Mouse (Mus musculus): ENCODE results near the gene Cyp2c37. TPM values are rescaled to one million over a fixed set of nuclear protein-coding genes. Genes with fewer than 3 reads are reported as not detected.
"Not testable (repeated sequence)": the region's sequence is repeated elsewhere in the genome, so short reads cannot be mapped to it uniquely, and the experiment has no call there.

The Cyp2c37 gene
- polyA plus RNA-seq (2016; fragmentation: Nextera tagmentation; extraction: Ambion mirVana): not detected in 2 replicates

DNA sequence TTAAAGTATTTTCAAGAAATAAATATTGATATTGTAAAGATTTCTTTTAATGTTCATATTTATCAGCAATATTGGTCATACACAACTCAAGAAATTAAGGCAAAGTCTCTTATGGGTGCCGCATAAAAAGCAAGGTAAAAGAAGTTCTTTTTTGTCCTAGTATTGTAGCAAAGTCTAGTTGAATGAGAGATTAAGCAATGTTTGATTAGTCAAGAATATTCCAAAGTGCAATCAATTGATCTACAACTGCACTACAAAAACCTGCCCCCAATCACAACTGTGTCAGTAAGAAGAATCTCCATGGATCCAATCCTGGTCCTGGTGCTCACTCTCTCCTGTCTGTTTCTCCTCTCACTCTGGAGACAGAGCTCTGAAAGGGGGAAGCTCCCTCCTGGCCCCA, at the start of gene Cyp2c37:
Gene Cyp2c37, plus strand, starts transcription at position 285 of the 400 bp plus-strand sequence.
- H3K4me2 ChIP-seq (replicated peaks); ATAC-seq (ENCODE audit: low FRiP score, low read depth); H3K4me1 ChIP-seq; H3K27me3 ChIP-seq (replicated peaks); H3K9me3 ChIP-seq; H3K9ac ChIP-seq; H3K36me3 ChIP-seq; H3K4me3 ChIP-seq; H3K27ac ChIP-seq: not testable (repeated sequence)
- 92% methylated on average over 1 of the region's 1 CpGs for WGBS

DNA sequence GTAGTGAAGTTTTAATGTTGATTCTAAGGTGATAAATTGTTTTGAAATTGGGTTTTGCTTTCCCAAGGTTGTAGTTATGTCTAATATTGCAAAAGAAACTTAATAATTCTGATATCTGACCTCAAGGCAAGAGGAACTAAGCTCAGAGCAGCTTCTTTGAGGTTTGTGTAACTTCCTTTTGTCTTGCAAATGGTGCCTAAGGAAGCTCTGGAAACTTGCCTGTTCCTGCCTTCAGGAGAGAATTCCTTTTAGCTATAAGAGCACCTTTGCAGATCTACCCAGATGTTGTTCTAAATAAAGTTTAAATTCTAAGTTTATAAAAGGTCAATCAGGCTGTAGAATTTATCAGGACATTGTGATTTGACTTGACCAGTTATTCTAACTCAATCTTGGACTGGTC, 31.4 kb upstream of the Cyp2c37 start:
- not testable (repeated sequence) for H3K27ac ChIP-seq; H3K4me3 ChIP-seq; H3K4me1 ChIP-seq; H3K4me2 ChIP-seq (replicated peaks); ATAC-seq (ENCODE audit: low FRiP score, low read depth); H3K27me3 ChIP-seq (replicated peaks); H3K9ac ChIP-seq; H3K36me3 ChIP-seq
- H3K9me3 ChIP-seq: peaks cover 12% of the 10 kb centered on the region; the same call in 1 of the 2 replicates

DNA sequence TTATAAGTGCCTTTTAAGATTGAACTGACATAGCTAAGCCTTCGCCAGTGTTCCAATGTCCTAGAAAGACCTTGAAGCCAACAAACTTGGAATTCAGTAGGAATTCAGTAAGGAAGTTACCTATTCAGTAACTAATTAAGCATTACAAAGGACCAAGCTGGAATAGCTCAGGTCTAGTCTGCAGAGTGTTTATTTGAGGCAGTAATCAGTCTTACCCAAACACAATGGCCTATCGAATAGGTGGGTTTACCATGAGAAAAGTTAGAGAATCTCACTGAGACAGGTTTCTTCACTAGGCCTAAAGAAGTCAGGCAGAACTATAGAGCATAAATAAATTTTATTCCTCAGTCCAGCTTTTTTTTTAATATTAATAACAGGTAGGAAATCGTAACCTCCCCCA, 21.1 kb upstream of the Cyp2c37 start:
- H3K4me2 ChIP-seq (replicated peaks); H3K4me1 ChIP-seq; H3K36me3 ChIP-seq; H3K27me3 ChIP-seq (replicated peaks); H3K27ac ChIP-seq; ATAC-seq (ENCODE audit: low FRiP score, low read depth); H3K9ac ChIP-seq; H3K4me3 ChIP-seq: not testable (repeated sequence)
- 89% methylated on average over 3 of the region's 3 CpGs for WGBS
- peaks cover 15% of the 10 kb centered on the region for H3K9me3 ChIP-seq

DNA sequence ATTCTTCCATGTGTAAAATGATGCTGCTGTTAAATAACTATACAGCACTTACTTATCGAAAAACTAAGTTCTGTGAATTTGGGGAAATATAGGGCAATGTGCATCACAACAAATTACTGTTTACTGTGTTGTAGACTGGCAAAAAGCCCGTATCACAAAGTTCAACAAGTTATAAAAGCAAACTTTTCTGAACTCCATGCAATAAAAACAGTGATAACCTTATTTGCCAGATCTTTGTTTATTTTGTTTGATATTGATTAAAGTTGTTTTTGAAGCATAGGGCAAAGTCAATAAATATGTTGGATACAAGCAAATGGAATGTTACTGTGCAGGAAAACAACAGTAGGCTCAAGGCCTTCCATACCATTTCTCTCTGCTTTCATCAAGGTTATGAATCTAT, 2.8 kb upstream of the Cyp2c37 start:
- WGBS: 76% methylated on average over 2 of the region's 2 CpGs
- Histone ChIP-seq H3K9me3 (no peaks in the 10 kb centered on the region), H3K4me3 (no peak overlapping the region), H3K4me1 (no peaks in the 10 kb centered on the region), H3K9ac (no peak overlapping the region), H3K36me3 (no peaks in the 10 kb centered on the region), H3K27ac (no peak overlapping the region), H3K4me2 (replicated peaks) (no peak overlapping the region), H3K27me3 (replicated peaks) (no peaks in the 10 kb centered on the region)
- no peak for ATAC-seq (ENCODE audit: low FRiP score, low read depth)

Other genes with a start within 250 kb of the Cyp2c37 start
- not detected in 2 replicates for gene Cyp2c40, start 179.6 kb upstream of the Cyp2c37 start, polyA plus RNA-seq (2016; fragmentation: Nextera tagmentation; extraction: Ambion mirVana)
- not detected in 2 replicates for gene Cyp2c69, start 105.6 kb upstream of the Cyp2c37 start, polyA plus RNA-seq (2016; fragmentation: Nextera tagmentation; extraction: Ambion mirVana)
- not detected in 2 replicates for gene Cyp2c54, start 81.4 kb downstream of the Cyp2c37 start, polyA plus RNA-seq (2016; fragmentation: Nextera tagmentation; extraction: Ambion mirVana)
- gene Cyp2c50, start 97.3 kb downstream of the Cyp2c37 start, polyA plus RNA-seq (2016; fragmentation: Nextera tagmentation; extraction: Ambion mirVana): not detected in 2 replicates
- not detected in 2 replicates for gene Cyp2c70, start 194.9 kb downstream of the Cyp2c37 start, polyA plus RNA-seq (2016; fragmentation: Nextera tagmentation; extraction: Ambion mirVana)

Measured in neural tube, embryonic 12.5 days (tissue).